Mouse (Mus musculus) stomach, embryonic 16.5 days (tissue): ENCODE measurements around the gene Zfp526. TPM values are rescaled to one million over a fixed set of nuclear protein-coding genes. Genes with fewer than 3 reads are reported as not detected.

Experiments used
- ATAC-seq: fragments of 200-750 bp; cut with Nextera tagmentation; 2 replicates; pipeline ENCODE4 v1.8.0; 2017; ENCODE audit warnings: moderate number of reproducible peaks, moderate TSS enrichment; ENCODE audit not compliant: insufficient read depth, low FRiP score
- H3K27ac ChIP-seq: fragments of 300-500 bp; sonication (generic); 2 replicates; pipeline ENCODE4 v1.5.1; 2014; ENCODE audit warnings: low read length
- H3K27me3 ChIP-seq: fragments of 300-500 bp; sonication (generic); 2 replicates; pipeline ENCODE4 v1.6.1; 2014; ENCODE audit warnings: low read length, control low read depth, mixed read lengths; ENCODE audit not compliant: control insufficient read depth, insufficient read depth
- H3K36me3 ChIP-seq: fragments of 300-500 bp; sonication (generic); 2 replicates; pipeline ENCODE4 v1.6.1; 2014; ENCODE audit warnings: low read length; ENCODE audit not compliant: control insufficient read depth, insufficient read depth
- H3K4me1 ChIP-seq: fragments of 300-500 bp; sonication (generic); 2 replicates; pipeline ENCODE4 v1.6.1; 2014; ENCODE audit warnings: low read length, control low read depth, mixed read lengths; ENCODE audit not compliant: control insufficient read depth, insufficient read depth
- H3K4me2 ChIP-seq: fragments of 300-500 bp; sonication (generic); 2 replicates; pipeline ENCODE4 v1.6.1; 2014; ENCODE audit warnings: low read depth, low read length, mixed read lengths
- H3K4me3 ChIP-seq: fragments of 300-500 bp; sonication (generic); replicated peaks from 2 replicates; pipeline ENCODE4 v1.5.1; 2014; ENCODE audit warnings: mild to moderate bottlenecking, low read length
- H3K9ac ChIP-seq: fragments of 300-500 bp; sonication (generic); 2 replicates; pipeline ENCODE4 v1.6.1; 2014; ENCODE audit warnings: low read length
- H3K9me3 ChIP-seq: fragments of 300-500 bp; sonication (generic); replicated peaks from 2 replicates; pipeline ENCODE4 v1.6.1; 2016; ENCODE audit warnings: low read length, control low read depth; ENCODE audit not compliant: control insufficient read depth
- WGBS: fragments of 180-500 bp; shearing (Covaris S2); extraction: QIAGEN DNeasy Blood & Tissue Kit; methylation state at CpG from one replicate; pipeline ENCODE4 v1.1.7; 2014; 5-methylcytosine and 5-hydroxymethylcytosine counted together
- polyA plus RNA-seq: library from polyadenylated mRNA; unstranded; fragments of >200 nt; fragmentation: Nextera tagmentation; extraction: Ambion mirVana; gene quantifications from 2 replicates; pipeline ENCODE4 v1.2.1, GENCODE M21; 2015

Zfp526 gene
- polyA plus RNA-seq, 1 experiment from 2014 or later = 2.9 TPM

DNA sequence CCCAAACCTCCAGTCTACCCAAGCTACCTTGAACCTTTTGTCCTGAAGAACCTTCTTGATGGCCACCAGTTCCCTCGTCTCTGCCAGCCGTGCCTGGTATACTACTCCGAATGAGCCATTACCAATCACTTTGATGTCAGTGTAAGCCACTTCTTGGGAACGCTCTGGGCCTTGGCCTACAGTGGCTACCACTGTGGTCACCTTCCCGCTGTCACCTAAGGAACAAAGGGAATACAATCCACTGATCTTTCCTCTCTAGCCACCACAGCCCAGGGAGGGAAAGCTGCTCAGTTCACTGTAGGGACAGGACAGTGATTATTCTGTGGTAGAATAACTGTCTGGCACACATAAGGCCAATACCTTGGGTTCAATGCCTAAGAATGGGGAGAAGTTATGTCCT lies 14.3 kb downstream of the Zfp526 start:
- no peaks in the 10 kb centered on the region for H3K36me3 ChIP-seq
- H3K27ac ChIP-seq = no peak overlapping the region
- WGBS = 89% methylated on average over 5 of the region's 5 CpGs
- ATAC-seq = no peak
- H3K9me3 ChIP-seq = no peaks in the 10 kb centered on the region
- no peak overlapping the region for H3K4me3 ChIP-seq
- H3K4me2 ChIP-seq = no peak overlapping the region
- peak overlapping the region; percentile 98 for H3K9ac ChIP-seq
- peaks cover 23% of the 10 kb centered on the region for H3K4me1 ChIP-seq
- no peaks in the 10 kb centered on the region for H3K27me3 ChIP-seq

DNA sequence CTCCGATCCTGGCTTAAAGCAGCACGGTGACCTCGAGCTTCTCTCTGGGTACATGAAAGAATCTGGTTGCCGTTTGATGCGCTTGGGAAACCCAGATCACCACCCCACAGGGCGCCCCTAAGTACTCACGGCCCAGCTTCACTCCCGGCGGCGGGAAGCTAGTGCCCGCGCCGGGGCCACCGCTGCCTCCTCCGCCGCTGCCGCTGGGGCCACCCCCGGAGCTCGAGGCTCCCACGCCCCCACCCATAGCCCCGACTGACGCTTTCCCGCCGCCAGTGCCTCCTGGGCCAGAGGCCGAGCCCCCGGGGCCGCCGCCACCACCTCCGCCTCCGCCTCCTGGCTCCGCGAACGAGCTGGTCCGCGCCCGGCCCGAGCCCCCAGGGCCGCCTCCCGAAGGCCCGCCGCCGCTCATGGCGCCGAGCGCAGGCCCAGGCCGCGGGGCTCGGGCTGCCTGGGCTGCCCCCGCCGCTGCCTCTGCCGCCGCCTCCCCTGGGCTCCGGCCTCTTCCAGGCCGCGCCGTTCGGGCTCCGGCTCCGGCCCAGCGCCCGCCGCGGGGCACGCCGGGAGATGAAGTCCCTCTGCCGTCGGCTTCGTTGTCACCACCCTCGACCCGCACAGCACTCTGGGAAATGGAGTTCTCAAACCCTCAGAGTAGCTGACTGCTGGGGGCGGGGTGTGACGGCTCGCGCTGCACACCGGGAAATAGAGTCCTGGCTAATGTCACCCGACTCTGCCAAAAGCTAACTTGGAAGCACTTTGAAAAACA lies 16.2 kb downstream of the Zfp526 start, which contains the start of gene Gsk3a:
TSS of gene Gsk3a (minus strand) at position 603 of the 766 bp plus-strand sequence.
- Histone ChIP-seq H3K27me3 (no peaks in the 10 kb centered on the region), H3K4me2 (peak within 1 kb of the TSS; percentile 77), H3K9me3 (no peaks in the 10 kb centered on the region), H3K9ac (peak within 1 kb of the TSS; percentile 98), H3K36me3 (no peaks in the 10 kb centered on the region), H3K4me3 (peak within 1 kb of the TSS; percentile 87), H3K4me1 (peaks cover 23% of the 10 kb centered on the region), H3K27ac (peak within 1 kb of the TSS; percentile 87)
- WGBS = under 1% methylated on average over 76 of the region's 76 CpGs
- ATAC-seq = peak; percentile 90

DNA sequence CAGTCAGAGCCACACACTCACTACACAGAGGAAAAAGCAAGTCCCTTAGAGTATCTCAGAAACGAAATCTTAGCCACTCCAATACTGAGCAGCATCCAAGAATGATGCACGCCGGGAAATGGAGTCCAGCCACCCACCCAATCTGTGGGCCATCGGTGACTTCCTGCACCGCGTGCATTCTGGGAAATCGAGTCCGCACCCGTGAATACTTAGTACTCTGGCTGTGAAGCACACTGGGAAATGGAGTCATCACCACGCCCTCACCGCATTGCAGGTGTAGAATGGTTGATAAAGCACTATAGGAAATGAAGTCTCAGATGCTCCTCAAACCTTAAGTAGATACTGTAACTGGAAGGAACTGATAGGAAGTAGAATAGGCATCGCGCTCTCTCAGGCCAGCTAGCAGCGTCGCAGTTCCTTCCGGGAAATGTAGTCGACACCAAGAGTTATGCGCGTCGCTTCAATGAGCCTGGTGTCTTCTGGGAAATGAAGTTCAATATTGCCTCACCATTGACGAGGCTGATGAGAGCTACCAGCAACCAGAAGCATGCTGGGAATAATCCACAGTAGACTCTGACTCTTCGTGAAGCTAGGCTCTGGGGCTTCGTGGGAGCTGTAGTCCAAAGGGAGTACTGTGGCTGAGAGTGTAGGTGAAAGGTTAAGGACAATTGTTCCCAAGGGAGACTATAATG lies 16.9 kb downstream of the Zfp526 start:
- no peaks in the 10 kb centered on the region for H3K9me3 ChIP-seq
- no peaks in the 10 kb centered on the region for H3K27me3 ChIP-seq
- ATAC-seq = peak; percentile 93
- peaks cover 23% of the 10 kb centered on the region for H3K4me1 ChIP-seq
- under 1% methylated on average over 23 of the region's 23 CpGs for WGBS
- peak overlapping the region; percentile 74 for H3K4me2 ChIP-seq
- peak overlapping the region; percentile 61 for H3K9ac ChIP-seq
- peak overlapping the region; percentile 87 for H3K27ac ChIP-seq
- peak overlapping the region; percentile 87 for H3K4me3 ChIP-seq
- H3K36me3 ChIP-seq = no peaks in the 10 kb centered on the region; the same call in 1 of the 2 replicates

DNA sequence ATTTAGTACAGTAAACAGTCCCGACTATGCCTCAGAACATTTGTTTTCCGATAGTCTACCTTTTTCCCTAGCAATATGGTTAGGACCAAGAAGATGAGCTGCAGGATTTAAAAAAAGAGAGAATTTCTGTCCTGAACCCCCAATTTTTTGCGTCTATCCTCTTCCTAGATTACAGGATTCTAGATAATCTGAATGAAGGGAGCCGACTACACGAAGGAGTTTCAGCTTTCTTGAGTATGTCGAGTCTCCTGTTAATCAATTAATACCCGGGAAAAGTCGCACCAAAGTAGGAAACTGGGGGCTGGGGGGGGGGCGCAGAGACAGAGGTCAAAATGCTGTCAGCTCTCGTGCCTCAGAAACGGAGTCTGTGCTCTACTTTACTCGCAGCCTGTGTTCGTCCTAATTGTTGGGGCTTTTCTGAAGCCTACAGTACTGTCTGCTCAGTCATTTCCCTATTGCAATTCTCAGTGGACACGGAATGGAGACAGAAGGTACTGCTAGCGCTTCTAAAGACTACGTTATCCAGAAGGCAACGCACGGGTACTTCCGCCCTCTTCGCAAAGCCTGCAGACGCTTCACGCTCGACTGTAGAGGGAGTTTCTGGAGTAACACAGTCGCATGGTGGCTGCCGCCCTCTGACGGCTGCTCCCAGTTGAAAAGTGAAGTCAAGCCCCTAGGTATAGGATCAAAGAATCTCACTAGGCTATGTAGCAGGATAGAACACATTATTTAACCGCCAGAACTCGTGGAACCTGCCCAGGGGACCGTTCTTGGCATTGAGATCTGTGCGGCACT lies 17.8 kb downstream of the Zfp526 start:
- peak overlapping the region; percentile 87 for H3K27ac ChIP-seq
- H3K36me3 ChIP-seq = no peaks in the 10 kb centered on the region; the same call in 1 of the 2 replicates
- no peaks in the 10 kb centered on the region for H3K9me3 ChIP-seq
- peak overlapping the region; percentile 60 for H3K9ac ChIP-seq
- H3K4me2 ChIP-seq = peak overlapping the region; percentile 74
- peak; percentile 46 for ATAC-seq
- WGBS = 2% methylated on average over 30 of the region's 30 CpGs
- peak overlapping the region; percentile 87 for H3K4me3 ChIP-seq
- H3K4me1 ChIP-seq = peaks cover 23% of the 10 kb centered on the region
- no peaks in the 10 kb centered on the region for H3K27me3 ChIP-seq

DNA sequence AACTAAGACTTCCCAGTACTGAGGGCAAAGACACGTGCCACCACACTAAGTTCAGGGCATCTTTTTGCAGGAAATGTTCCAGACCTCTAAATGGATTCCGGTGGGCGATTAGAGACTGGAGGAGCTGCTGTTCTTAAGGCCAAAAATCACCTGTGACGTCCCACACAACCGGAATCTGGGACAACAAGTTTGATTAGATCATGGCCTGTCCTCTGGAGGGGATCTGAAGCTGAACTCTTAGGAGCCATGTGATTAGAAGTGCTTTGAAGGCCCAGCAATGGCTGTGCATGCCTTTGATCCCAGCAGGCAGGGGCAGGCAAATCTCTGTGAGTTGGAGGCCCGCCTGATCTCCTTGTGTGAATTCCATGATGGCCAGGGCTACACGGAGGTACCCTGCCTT lies 19.4 kb downstream of the Zfp526 start:
- no peak overlapping the region for H3K9ac ChIP-seq
- no peak overlapping the region for H3K4me3 ChIP-seq
- no peak overlapping the region for H3K4me2 ChIP-seq
- peaks cover 8% of the 10 kb centered on the region; the same call in 1 of the 2 replicates for H3K36me3 ChIP-seq
- H3K9me3 ChIP-seq = no peaks in the 10 kb centered on the region
- 66% methylated on average over 7 of the region's 7 CpGs for WGBS
- no peak overlapping the region for H3K27ac ChIP-seq
- ATAC-seq = no peak
- no peaks in the 10 kb centered on the region for H3K27me3 ChIP-seq
- H3K4me1 ChIP-seq = peaks cover 23% of the 10 kb centered on the region

DNA sequence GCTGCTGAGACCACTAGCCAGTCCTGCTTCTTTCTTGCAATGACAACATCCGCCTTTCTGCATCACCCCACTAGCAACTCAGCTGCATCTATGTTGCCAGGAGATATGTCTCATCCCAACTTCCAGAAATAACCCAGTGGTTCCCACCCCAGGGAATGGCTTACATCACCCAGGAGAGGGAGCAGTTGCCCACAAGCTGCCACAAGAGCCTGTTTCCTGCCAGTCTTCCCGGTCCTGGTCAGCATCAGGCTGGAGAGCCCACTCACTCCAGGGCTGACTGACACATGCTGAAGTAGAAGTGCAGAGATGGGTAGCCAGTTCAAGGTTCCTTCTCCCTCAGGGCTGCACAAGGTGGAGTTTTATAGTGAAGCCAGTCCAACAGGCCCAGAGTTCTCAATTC lies 19.8 kb downstream of the Zfp526 start:
- Histone ChIP-seq H3K27me3 (no peaks in the 10 kb centered on the region), H3K4me2 (no peak overlapping the region), H3K27ac (no peak overlapping the region), H3K36me3 (peaks cover 13% of the 10 kb centered on the region; the same call in 1 of the 2 replicates), H3K4me3 (no peak overlapping the region), H3K9me3 (no peaks in the 10 kb centered on the region), H3K4me1 (peaks cover 23% of the 10 kb centered on the region), H3K9ac (no peak overlapping the region)
- WGBS = 31% methylated on average over 2 of the region's 2 CpGs
- ATAC-seq = no peak

DNA sequence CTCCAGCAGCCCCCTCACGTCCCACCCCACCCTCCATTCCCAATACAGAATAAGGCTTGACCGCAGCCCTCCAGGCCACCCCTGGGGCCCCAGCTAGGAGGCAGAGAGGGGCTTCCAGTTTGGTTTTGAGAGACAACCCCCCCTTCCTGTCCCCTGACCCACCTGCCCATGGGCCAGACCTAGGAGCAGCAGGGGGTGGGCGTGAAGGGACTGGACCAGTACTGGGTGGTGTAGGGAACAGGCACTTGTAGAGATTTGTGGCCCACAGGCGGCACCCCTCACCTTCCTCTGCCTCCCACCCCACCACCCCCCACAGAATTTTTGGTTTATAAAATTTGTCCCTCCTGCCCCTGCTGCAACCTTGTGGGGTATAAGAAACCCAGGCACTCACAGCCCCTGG lies 22.1 kb downstream of the Zfp526 start:
- peaks cover 37% of the 10 kb centered on the region for H3K4me1 ChIP-seq
- no peaks in the 10 kb centered on the region for H3K27me3 ChIP-seq
- H3K9me3 ChIP-seq = no peaks in the 10 kb centered on the region
- no peak overlapping the region for H3K4me2 ChIP-seq
- no peak overlapping the region for H3K27ac ChIP-seq
- no peak overlapping the region for H3K9ac ChIP-seq
- no peak for ATAC-seq
- WGBS = 97% methylated on average over 4 of the region's 4 CpGs
- peaks cover 14% of the 10 kb centered on the region; the same call in 1 of the 2 replicates for H3K36me3 ChIP-seq
- H3K4me3 ChIP-seq = no peak overlapping the region

DNA sequence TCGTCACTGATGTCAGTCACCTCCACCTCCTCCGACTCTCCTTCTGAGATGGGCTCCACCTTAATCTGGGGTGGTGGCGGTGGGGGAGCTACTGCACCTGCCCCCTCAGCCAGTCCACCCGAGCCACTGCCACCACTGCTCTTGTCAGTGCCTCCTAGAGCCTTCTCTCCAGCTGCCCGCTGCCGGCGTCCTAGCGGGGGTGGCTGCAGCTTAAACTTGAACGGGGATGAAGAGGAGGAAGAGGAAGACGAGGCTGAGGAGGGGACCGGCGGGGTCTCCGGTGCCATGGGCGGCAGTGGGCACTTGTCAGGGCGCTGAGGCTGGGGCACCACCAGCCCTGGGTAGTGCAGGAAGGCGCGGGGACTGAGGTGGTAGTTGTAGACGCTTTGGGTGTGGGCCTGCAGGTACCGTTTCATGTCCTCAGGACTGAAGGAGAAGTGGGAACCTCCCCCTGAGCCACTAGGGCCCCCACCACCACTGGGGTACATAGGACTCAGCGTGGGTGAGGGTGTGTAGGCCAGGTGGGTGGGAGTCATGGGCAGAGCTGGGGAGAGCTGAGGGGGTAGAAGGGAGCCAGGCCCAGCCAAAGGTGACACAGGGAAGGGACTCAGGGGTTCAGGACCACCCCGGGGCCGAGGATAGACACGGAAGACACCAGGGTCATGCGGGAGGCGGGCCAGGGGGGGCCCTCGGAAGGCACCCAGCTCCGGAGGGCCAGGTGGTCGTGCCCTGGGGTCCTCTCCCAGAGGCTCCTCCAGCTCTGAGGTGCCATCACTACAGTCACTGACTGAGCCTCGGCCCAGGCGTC lies 23.5 kb downstream of the Zfp526 start:
- H3K9ac ChIP-seq = no peak overlapping the region
- H3K4me2 ChIP-seq = no peak overlapping the region
- no peak overlapping the region for H3K27ac ChIP-seq
- peaks cover 14% of the 10 kb centered on the region; the same call in 1 of the 2 replicates for H3K36me3 ChIP-seq
- peaks cover 35% of the 10 kb centered on the region for H3K4me1 ChIP-seq
- H3K27me3 ChIP-seq = no peaks in the 10 kb centered on the region
- H3K9me3 ChIP-seq = no peaks in the 10 kb centered on the region
- H3K4me3 ChIP-seq = no peak overlapping the region
- WGBS = 86% methylated on average over 30 of the region's 30 CpGs
- no peak for ATAC-seq
